Mouse (Mus musculus) kidney, adult 18-20 months (tissue): ENCODE data around the gene Zfyve27.

ENCODE experiments used
- DNase-seq: peaks from one replicate; pipeline ENCODE4 v3.0.0; 2021

Gene Zfyve27

DNA sequence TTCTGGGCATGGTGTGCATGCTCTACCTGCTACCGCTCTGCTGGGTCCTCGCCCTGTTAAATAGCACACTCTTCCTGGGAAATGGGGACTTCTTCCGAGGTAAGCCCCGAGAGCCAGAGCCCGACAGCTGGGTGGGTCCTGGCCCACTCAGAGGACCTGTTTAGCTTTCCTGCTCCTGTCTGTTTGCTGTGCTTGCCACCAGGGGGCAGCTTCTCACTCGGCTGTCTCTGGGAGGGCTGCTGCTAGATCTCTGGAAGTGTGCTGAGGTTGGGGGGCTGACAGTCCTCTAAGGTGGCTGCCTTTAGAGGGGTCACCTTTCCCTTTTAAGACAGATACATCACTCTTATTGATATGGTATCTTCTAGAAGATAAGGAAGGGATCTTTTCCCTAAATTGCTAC lies 18.9 kb downstream of the Zfyve27 start:
- DNase-seq = no peak

DNA sequence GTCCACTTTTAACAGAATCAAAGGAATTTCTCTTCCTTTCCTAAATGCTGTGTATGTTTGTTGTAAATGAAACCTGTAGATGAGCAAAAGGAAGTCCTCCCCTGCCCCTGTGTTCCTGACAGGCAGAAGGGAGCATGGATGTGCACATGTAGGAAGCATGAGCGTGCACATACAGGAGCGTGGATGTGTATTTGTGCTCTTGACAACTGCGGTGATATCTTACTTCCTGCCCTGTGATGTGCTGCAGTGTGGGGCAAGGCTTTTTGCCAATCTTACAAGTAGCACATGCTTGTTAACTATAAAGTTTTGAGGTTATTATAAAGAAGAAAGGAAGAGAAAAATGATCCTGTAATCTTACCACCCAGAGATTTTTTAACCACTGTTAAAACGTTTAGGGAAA lies 26.0 kb downstream of the Zfyve27 start:
- DNase-seq = no peak

DNA sequence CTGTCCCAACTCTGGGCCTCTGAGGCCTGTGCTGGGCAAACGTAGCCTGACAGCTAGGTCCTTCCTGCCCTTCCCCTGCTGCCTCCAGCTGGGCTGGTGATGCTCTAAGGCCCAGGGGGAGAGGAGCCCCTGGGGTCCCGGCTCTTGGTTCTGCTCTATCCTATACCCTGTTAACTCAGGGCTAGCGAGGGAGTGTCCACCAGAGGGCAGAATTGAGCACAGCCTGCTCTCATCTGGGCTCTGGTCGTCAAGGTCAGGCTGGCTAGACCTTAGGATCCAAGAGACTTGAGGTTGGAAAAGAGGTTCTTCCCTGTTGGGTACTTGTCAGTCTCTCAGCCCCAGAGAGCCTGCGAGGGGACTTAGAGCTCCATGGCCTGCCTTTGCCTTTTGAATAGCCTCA lies 26.7 kb downstream of the Zfyve27 start:
- DNase-seq = peak; percentile 73

GRCm38 (mm10) chr19:42193311-42193710 lies 29.6 kb downstream of the Zfyve27 start:
- no peak for DNase-seq

GRCm38 (mm10) chr19:42196378-42196777 lies 32.6 kb downstream of the Zfyve27 start:
- DNase-seq = peak; percentile 11

DNA sequence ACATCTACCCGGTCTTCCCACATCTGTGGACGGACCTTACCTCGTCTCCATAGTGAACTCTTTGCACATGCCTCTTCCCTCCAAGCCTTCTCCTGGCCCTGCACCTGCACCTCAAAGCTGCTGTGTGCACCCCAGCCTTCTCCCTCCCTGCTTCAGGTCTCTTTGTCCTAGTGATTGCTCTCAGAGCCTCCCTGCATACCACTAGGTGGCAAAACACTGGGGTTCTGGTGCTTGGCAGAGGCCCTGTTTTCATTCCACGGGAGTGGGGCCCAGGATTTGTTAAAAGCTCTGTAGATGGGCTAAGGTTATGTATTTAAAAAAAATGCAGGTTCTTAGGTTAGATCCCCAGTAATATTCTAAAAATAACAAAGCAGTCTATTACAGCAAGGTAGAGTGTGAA lies 33.3 kb downstream of the Zfyve27 start:
- DNase-seq = no peak

DNA sequence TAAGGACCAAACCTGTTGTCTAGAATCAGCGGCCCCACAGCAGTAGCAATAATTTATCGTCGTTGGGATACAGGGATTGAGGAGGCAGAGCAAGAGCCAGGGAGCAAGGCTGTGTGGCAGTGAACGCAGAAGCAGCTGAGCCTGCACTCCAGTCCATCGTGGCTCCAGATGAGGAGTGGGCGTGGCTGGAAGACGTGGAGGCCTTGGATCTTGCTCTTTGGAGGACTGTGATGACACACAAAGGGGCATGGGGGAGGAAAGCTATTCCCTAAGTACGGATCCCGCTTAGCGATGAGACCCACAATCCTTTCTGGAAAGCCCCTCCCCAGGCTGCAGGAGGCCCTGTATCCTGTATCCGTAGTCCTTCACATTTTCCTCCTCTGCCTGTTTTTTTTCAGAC lies 34.3 kb downstream of the Zfyve27 start:
- no peak for DNase-seq

GRCm38 (mm10) chr19:42201696-42202381 lies 38.1 kb downstream of the Zfyve27 start, which contains the start of gene Sfrp5:
Gene Sfrp5, minus strand, starts transcription at chr19:42202252.
- no peak for DNase-seq

GRCm38 (mm10) chr19:42202467-42202866 lies 38.7 kb downstream of the Zfyve27 start:
- DNase-seq = no peak

GRCm38 (mm10) chr19:42204306-42204705 lies 40.6 kb downstream of the Zfyve27 start:
- peak; percentile 29 for DNase-seq

DNA sequence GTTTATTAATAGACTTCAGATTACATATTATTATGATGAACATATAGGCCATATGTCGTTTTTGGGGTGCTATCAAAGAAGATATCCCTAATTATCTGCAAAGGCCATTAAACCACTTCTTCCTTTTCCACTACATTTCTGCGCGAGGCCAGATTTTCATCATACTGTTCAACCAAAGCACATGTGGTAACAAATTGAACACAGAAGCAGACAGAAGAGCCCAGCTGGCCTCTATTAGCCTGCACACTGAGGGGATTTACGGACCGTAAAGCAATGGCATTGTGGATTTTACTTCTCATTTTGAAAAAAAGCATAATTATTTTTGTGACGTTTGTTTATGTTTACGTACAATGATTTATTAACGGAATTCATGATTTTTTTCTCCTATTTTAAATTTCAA lies 41.5 kb downstream of the Zfyve27 start:
- DNase-seq = no peak

DNA sequence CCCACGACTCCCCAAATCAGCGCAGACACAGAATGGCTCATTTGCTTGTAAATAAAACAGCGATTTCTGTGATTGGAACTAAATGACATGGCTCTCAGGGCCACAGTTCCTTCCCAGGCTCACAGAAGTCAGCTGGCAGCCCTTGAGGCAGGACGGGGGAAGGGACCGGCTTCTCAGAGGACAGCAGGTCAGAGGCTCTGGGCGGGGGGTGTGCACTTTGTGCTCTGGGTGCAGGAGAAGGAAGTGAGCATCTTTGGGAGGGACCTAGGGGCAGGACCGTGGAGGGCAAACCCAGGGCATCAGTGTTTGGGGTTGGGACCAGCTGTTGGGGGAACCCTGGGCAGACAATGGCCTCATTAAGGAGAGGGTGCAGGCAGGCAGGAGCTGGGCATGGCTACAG lies 45.7 kb downstream of the Zfyve27 start:
- no peak for DNase-seq

GRCm38 (mm10) chr19:42209976-42210375 lies 46.2 kb downstream of the Zfyve27 start:
- DNase-seq = no peak

GRCm38 (mm10) chr19:42211936-42212335 lies 48.2 kb downstream of the Zfyve27 start:
- no peak for DNase-seq

DNA sequence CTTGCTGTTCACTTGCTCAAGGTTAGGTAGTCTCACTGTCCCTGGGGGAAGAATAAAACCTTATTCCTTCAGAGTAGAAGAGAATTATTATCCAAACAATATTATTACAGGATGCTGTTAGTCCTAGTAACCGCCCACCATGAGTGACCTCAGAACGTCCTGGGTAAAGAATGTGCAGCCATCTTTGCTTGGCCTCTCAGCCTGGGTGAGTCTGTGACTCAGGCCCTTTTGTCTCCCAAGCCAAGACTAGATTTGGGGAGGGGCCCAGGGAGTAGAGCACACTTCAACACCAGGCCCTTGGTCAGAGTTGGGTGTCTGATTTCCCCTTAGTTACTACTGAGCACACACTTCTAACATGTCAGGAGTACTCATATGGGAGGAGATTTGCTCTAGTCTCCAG lies 50.9 kb downstream of the Zfyve27 start:
- DNase-seq = no peak

- DNase-seq = no peak
Measured at GRCm38 (mm10) chr19:42216699-42217373, 53.1 kb downstream of the Zfyve27 start.

DNA sequence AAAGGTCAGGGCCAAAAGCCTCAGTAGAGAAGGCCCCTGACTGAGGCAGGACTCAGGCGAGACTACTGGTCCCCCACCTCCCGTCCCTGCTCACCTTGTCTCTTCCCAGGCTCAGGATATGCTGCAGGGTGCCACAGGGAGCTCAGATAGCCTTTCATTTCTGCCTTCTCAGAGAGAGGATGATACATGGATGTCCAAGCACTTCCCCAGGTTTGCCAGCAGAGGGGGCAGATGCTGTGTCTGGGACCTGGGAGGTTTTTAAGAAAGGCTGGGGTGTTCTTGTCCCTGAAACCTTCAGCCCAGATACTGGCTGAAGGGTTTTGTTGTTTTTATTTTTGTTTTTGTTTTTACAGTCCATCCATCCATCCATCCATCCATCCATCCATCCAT lies 53.6 kb downstream of the Zfyve27 start:
- no peak for DNase-seq

DNA sequence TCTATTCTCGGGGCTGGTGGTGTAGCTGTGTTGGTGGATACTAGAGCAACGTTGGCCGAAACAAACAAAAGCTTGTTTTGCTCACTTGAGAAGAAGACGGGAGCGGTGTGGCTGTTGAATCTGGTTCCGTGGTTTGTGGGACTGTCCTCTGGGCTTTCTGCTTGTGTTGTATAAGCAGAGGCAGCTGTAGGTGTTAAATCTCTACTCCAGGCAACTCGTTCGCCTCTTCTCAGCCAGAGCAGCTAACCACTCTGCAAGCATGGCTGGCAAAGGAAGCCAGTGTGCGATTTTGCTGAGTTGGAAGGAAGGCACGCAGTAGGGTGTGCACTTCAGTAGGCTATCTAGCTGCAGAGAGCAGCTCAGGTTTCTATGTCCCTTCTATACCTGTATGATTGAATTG lies 62.7 kb downstream of the Zfyve27 start:
- DNase-seq = no peak

DNA sequence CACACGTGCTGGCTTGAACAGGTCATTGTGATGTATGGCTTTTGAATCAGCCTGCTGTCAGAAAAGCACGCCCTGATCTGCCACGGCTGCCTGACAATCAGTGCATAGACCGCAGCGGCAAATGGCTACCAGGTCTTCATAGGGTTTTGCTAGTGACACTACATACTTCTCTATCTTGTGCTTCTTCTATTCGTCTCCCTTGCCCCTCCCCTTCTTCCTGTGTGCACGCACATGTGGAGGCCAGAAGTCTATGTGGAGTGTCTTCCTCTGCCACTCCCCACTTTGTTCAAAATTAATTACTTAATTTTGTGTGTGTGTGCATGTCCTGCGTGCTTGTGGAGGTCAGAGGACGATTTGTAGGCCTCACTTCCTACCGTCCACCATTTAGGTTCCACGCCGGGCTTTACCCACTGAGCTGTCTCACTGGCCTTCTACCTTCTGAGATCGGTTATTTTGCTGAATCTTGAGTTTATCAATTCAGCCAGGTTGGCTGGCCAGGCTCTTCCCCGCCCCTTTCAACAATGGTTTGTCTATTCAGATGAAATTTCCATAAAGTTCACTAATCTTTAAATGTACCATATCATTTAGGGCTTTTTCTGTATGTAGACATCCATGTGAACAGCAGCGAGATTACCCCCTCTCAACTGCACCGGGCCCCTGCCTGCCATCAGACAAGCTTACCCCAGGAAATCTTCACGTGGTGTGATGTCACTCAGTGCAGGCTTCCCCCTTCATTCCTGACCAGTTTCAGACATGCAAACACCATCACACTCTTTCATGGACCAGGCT lies 65.9 kb downstream of the Zfyve27 start:
- DNase-seq = no peak

DNA sequence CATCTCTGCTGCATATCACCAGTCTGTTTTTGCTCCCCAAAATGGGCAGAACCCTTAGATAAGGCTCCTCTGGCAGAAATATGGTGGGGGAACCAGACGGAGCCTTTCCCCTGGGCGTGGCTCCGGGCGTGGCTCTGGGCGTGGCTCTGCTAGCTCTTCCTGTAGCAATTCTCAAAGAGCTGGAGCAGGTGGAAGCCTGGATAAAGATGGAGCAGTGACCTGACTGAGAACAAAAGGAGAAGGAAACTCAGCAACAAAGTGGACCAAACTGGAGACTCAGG lies 66.5 kb downstream of the Zfyve27 start:
- DNase-seq = no peak

GRCm38 (mm10) chr19:42230986-42231385 lies 67.2 kb downstream of the Zfyve27 start:
- DNase-seq = peak; percentile 19

GRCm38 (mm10) chr19:42237602-42238340 lies 74.0 kb downstream of the Zfyve27 start:
- DNase-seq = no peak

DNA sequence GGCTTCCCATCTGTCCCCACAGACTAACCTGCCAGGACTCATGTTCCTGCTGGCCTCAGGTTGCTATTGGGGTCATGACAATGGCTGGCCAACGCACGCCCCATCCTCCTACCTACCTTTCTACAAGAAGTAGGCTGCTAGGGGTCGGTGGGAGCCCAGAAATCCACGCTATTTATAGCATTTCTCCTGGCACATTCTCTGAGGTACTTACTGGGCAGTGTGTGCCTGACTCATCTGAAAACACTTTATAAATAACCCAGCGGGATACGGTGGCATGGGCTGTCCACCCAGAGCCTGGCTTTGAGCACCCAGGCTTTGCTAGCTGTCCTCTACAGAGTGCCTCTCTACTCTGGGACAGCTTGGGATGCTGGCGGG lies 74.6 kb downstream of the Zfyve27 start:
- DNase-seq = no peak

GRCm38 (mm10) chr19:42240881-42241280 lies 77.1 kb downstream of the Zfyve27 start:
- DNase-seq = no peak
